Mouse (Mus musculus): ENCODE results near the gene Cdr2. TPM values are rescaled to one million over a fixed set of nuclear protein-coding genes. Genes with fewer than 3 reads are reported as not detected.

Gene Cdr2
- polyA plus RNA-seq (2014; fragmentation: Illumina TruSeq; extraction: RNeasy Lipid Tissue Mini Kit (QIAGEN cat#74804); ENCODE audit: low read depth, low replicate concordance), result 12.8 TPM

GRCm38 (mm10) chr7:120982200-120982841 lies at the start of gene Cdr2, which contains the start of gene Mfsd13b:
Cdr2 (minus strand) TSS chr7:120982312.
Mfsd13b (plus strand) TSS chr7:120982509.

GRCm38 (mm10) chr7:120917592-120918461 lies 64.3 kb downstream of the Cdr2 start, which contains the start of gene Polr3e:
Polr3e (plus strand) TSS chr7:120917744.

Other genes with a start within 250 kb of the Cdr2 start
- gene Vwa3a, start 243.0 kb downstream of the Cdr2 start, polyA plus RNA-seq (2014; fragmentation: Illumina TruSeq; extraction: RNeasy Lipid Tissue Mini Kit (QIAGEN cat#74804); ENCODE audit: low read depth, low replicate concordance), result 0.13 TPM
- gene Gm5737, start 169.9 kb downstream of the Cdr2 start, polyA plus RNA-seq (2014; fragmentation: Illumina TruSeq; extraction: RNeasy Lipid Tissue Mini Kit (QIAGEN cat#74804); ENCODE audit: low read depth, low replicate concordance), result not detected
- 18.6 TPM for gene Eef2k, start 139.5 kb downstream of the Cdr2 start, polyA plus RNA-seq (2014; fragmentation: Illumina TruSeq; extraction: RNeasy Lipid Tissue Mini Kit (QIAGEN cat#74804); ENCODE audit: low read depth, low replicate concordance)
- gene Polr3e, start 64.6 kb downstream of the Cdr2 start, polyA plus RNA-seq (2014; fragmentation: Illumina TruSeq; extraction: RNeasy Lipid Tissue Mini Kit (QIAGEN cat#74804); ENCODE audit: low read depth, low replicate concordance), result 10.9 TPM
- 0.41 TPM for gene Mfsd13b, start 197 bp upstream of the Cdr2 start, polyA plus RNA-seq (2014; fragmentation: Illumina TruSeq; extraction: RNeasy Lipid Tissue Mini Kit (QIAGEN cat#74804); ENCODE audit: low read depth, low replicate concordance)
- 380 TPM for gene Mettl9, start 52.1 kb upstream of the Cdr2 start, polyA plus RNA-seq (2014; fragmentation: Illumina TruSeq; extraction: RNeasy Lipid Tissue Mini Kit (QIAGEN cat#74804); ENCODE audit: low read depth, low replicate concordance)
- gene Igsf6, start 92.3 kb upstream of the Cdr2 start, polyA plus RNA-seq (2014; fragmentation: Illumina TruSeq; extraction: RNeasy Lipid Tissue Mini Kit (QIAGEN cat#74804); ENCODE audit: low read depth, low replicate concordance), result 7.3 TPM
- not detected for gene Otoa, start 99.3 kb upstream of the Cdr2 start, polyA plus RNA-seq (2014; fragmentation: Illumina TruSeq; extraction: RNeasy Lipid Tissue Mini Kit (QIAGEN cat#74804); ENCODE audit: low read depth, low replicate concordance)

Data from sigmoid colon, adult 10 weeks (tissue).